Mouse (Mus musculus) kidney, adult 2 months (tissue): ENCODE data around the gene H2-DMb1.

Source experiments
- CTCF ChIP-seq: fragments of 200-500 bp; conservative IDR thresholded peaks from 2 replicates; pipeline ENCODE4 v1.5.1; 2011; ENCODE audit warnings: low read depth, mild to moderate bottlenecking, control low read depth, low read length, moderate library complexity, mixed read lengths; ENCODE audit not compliant: insufficient read depth, insufficient read length
- POLR2A ChIP-seq: fragments of 200-500 bp; IDR thresholded peaks from one replicate; pipeline ENCODE4 v1.6.1; 2011; ENCODE audit warnings: low read depth, low read length, control low read depth

DNA sequence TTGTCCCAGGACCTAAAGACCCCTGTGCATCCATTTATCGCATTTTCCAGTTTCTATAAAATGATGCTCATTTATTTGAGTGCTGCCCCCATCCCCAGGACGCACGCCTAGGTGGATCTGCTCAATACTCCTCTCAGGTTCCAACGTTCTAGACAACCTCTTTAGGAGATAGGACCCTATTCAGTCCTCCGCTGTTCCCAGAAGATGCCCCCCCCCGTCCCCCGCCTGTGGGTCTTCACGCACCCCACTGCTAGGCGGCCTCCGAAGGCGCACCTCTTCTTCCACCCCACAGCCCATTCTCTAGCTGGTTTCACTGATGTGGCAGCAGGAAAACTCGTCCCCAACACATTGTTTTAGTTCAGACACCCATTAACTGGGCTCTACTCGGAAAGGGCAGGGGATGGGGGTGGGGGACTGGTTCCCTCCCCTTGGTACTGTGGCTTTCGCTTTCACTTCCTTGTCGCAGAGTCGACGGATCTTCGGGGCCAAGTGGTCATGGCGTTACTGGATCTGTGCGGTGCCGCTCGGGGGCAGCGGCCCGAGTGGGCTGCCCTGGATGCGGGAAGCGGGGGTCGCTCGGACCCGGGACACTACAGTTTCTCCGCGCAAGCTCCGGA lies 45.1 kb downstream of the H2-DMb1 start:
- TF ChIP-seq CTCF (no peak), POLR2A (no peak)
